Mouse (Mus musculus) intestine, postnatal 0 days (tissue): Measurements from ENCODE around the gene Nphp3. TPM values are rescaled to one million over a fixed set of nuclear protein-coding genes. Genes with fewer than 3 reads are reported as not detected.
A peak's percentile ranks its signal among the peaks of the same experiment; 100 is the strongest.

Experiments used
- ATAC-seq: fragments of 200-750 bp; cut with Nextera tagmentation; 2 replicates; pipeline ENCODE4 v1.8.0; 2017; ENCODE audit warnings: mild to moderate bottlenecking, moderate TSS enrichment, moderate library complexity
- H3K27ac ChIP-seq: fragments of 300-500 bp; sonication (generic); 2 replicates; pipeline ENCODE4 v1.5.1; 2014; ENCODE audit warnings: mild to moderate bottlenecking, low read depth, low read length, moderate library complexity
- H3K27me3 ChIP-seq: fragments of 300-500 bp; sonication (generic); replicated peaks from 2 replicates; pipeline ENCODE4 v1.6.1; 2014; ENCODE audit warnings: low read length, mixed read lengths; ENCODE audit not compliant: control insufficient read depth, insufficient read depth
- H3K36me3 ChIP-seq: fragments of 300-500 bp; sonication (generic); 2 replicates; pipeline ENCODE4 v1.6.1; 2014; ENCODE audit warnings: mild to moderate bottlenecking, moderate library complexity; ENCODE audit not compliant: control insufficient read depth, insufficient read depth
- H3K4me1 ChIP-seq: fragments of 300-500 bp; sonication (generic); replicated peaks from 2 replicates; pipeline ENCODE4 v1.6.1; 2014; ENCODE audit warnings: antibody characterized with exemption, low read length, mixed read lengths; ENCODE audit not compliant: control insufficient read depth, insufficient read depth
- H3K4me2 ChIP-seq: fragments of 300-500 bp; sonication (generic); replicated peaks from 2 replicates; pipeline ENCODE4 v1.6.1; 2014; ENCODE audit warnings: low read depth, mild to moderate bottlenecking, moderate library complexity
- H3K4me3 ChIP-seq: fragments of 300-500 bp; sonication (generic); 2 replicates; pipeline ENCODE4 v1.5.1; 2014; ENCODE audit warnings: low read depth, low read length
- H3K9ac ChIP-seq: fragments of 300-500 bp; sonication (generic); 2 replicates; pipeline ENCODE4 v1.6.1; 2014; ENCODE audit warnings: mild to moderate bottlenecking, low read depth, low read length
- H3K9me3 ChIP-seq: fragments of 300-500 bp; sonication (generic); 2 replicates; pipeline ENCODE4 v1.6.1; 2016; ENCODE audit warnings: mixed run types; ENCODE audit not compliant: control insufficient read depth
- CTCF ChIP-seq: sonication (generic); IDR thresholded peaks from 2 replicates; pipeline ENCODE4 v1.5.1; 2016; ENCODE audit warnings: low read depth, mild to moderate bottlenecking, control low read depth, antibody characterized with exemption, moderate library complexity
- WGBS: fragments of 180-500 bp; shearing (Covaris S2); extraction: QIAGEN DNeasy Blood & Tissue Kit; methylation state at CpG from one replicate; pipeline ENCODE4 v1.1.7; 2014; 5-methylcytosine and 5-hydroxymethylcytosine counted together
- polyA plus RNA-seq: library from polyadenylated mRNA; unstranded; fragments of >200 nt; fragmentation: Nextera tagmentation; extraction: Ambion mirVana; gene quantifications from 2 replicates; pipeline ENCODE4 v1.2.1, GENCODE M21; 2015

Nphp3 gene
- polyA plus RNA-seq, 1 experiment from 2014 or later: 0.96 TPM

GRCm38 (mm10) chr9:104051028-104051427, 48.7 kb downstream of the Nphp3 start:
- H3K27me3 ChIP-seq: no peaks in the 10 kb centered on the region
- no peak overlapping the region for H3K4me3 ChIP-seq
- peaks cover 87% of the 10 kb centered on the region for H3K36me3 ChIP-seq
- 95% methylated on average over 6 of the region's 6 CpGs for WGBS
- no peak overlapping the region for H3K4me2 ChIP-seq
- no peak overlapping the region for H3K9ac ChIP-seq
- ATAC-seq: no peak
- no peak for TF ChIP-seq CTCF
- H3K4me1 ChIP-seq: no peaks in the 10 kb centered on the region
- H3K9me3 ChIP-seq: no peaks in the 10 kb centered on the region
- no peak overlapping the region for H3K27ac ChIP-seq

DNA sequence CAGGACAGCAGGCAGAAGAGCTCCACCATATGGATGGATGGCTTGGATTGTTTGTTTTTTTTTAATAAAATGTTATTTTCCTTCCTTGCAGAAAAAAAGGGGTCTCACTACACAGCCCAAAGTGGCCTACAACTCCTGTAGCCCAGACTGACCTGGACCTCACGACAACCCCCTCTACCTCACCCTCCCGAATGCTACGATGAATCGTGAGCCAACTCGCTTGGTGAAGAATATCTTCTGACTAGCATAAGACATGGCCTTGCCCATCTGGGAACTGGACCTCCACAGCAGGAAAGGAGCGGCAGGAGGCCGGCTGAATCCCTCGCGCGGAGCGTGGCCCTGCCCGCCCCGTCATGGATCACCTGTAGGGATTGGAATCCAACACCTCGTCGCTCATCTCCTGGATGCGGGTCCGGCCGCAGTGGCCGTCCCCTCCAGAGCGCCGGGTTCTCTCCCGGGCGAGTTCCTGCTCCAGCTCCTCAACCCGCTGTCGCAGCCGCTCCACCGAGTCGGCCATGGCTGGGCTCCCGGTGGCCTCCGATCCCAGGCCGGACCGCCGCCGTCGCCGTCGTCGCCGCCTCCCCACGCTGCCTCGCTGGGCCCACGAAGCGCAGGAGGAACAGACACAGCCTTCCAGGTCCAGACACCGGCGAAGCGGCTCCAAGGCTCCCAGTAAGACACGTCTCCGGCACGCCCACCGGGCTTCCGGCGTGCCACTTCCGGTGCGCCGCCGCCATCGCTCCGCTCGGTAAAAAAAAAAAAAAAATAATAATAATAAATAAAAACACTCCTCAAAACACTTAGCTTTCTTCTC, 60.3 kb downstream of the Nphp3 start, which contains the start of gene Uba5:
Gene Uba5, minus strand, starts transcription at position 705 of the 814 bp plus-strand sequence.
- Histone ChIP-seq H3K4me3 (peak within 1 kb of the TSS; percentile 100), H3K36me3 (peaks cover 13% of the 10 kb centered on the region), H3K27me3 (no peaks in the 10 kb centered on the region), H3K4me2 (peak within 1 kb of the TSS; percentile 83), H3K9me3 (no peaks in the 10 kb centered on the region), H3K9ac (peak within 1 kb of the TSS; percentile 85), H3K27ac (peak within 1 kb of the TSS; percentile 82), H3K4me1 (peaks cover 6% of the 10 kb centered on the region)
- no peak for TF ChIP-seq CTCF
- peak; percentile 76 for ATAC-seq
- WGBS: under 1% methylated on average over 58 of the region's 59 CpGs

DNA sequence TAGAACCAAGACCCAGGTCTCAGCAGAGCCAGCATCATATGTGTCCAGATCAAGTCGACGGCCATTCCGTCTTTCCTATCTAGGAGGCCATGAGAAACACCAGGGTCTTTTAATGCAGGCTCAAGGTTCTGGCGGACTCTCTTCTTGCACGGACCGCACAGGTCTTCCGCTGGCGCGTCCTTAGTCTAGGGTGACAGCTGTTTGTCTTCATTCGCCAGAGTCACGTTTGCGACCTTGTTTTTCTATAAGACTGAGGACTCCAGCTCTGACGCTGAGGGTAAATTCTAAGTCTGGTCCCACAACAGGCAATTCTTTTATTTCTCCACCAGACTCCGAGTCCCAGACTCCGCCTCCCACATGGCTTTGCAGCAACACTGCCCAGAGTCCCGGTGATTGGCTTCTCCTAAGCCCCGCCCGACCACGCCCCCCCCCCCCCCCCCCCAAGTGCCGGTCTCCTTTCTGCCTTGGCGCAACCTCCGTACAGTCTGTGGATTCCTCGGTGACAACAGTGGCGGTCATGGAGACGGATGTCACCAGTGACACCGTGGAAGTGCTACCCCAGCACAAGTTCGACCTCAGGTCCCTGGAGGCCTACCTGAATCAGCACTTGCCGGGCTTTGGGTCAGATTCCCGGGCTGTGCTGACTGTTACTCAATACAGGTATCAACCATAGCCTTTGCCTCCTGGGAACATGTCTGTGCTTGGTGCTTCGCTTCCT, 61.1 kb downstream of the Nphp3 start, which contains the start of gene Acad11:
Gene Acad11, plus strand, starts transcription at position 134 of the 718 bp plus-strand sequence.
- no peak for TF ChIP-seq CTCF
- H3K27me3 ChIP-seq: no peaks in the 10 kb centered on the region
- peak within 1 kb of the TSS; percentile 82 for H3K27ac ChIP-seq
- peak; percentile 95 for ATAC-seq
- H3K4me3 ChIP-seq: peak within 1 kb of the TSS; percentile 100
- no peaks in the 10 kb centered on the region for H3K9me3 ChIP-seq
- WGBS: under 1% methylated on average over 30 of the region's 30 CpGs
- peak within 1 kb of the TSS; percentile 85 for H3K9ac ChIP-seq
- peak within 1 kb of the TSS; percentile 83 for H3K4me2 ChIP-seq
- peaks cover 6% of the 10 kb centered on the region; the same call in 1 of the 2 replicates for H3K36me3 ChIP-seq
- peaks cover 6% of the 10 kb centered on the region for H3K4me1 ChIP-seq

DNA sequence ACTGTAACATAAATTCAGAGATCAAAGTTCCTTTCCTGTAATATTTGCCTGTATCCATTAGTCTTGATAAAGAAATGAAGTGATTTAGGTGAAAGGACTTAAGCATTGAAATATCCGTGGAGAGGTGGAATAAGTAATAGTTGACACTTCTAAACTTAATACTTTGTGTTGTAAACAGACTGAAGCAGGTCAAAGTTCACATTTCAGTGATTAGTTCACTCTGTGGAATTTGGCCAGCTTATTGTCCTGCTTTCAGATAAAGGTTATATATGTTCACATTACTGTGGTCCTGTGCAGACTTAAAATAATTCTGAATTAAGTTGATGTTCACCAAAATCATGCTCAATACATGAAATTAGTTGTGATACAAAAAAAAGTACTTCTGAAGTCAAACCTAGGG, 62.2 kb downstream of the Nphp3 start:
- H3K9me3 ChIP-seq: no peaks in the 10 kb centered on the region

GRCm38 (mm10) chr9:104070241-104070640, 67.9 kb downstream of the Nphp3 start:
- H3K27ac ChIP-seq: no peak overlapping the region
- H3K9me3 ChIP-seq: no peaks in the 10 kb centered on the region
- no peak overlapping the region for H3K4me3 ChIP-seq
- ATAC-seq: no peak
- H3K9ac ChIP-seq: no peak overlapping the region
- no peaks in the 10 kb centered on the region; the same call in 1 of the 2 replicates for H3K4me1 ChIP-seq
- WGBS: 58% methylated on average over 4 of the region's 4 CpGs
- H3K36me3 ChIP-seq: peaks cover 10% of the 10 kb centered on the region; the same call in 1 of the 2 replicates
- TF ChIP-seq CTCF: no peak
- no peaks in the 10 kb centered on the region for H3K27me3 ChIP-seq
- H3K4me2 ChIP-seq: no peak overlapping the region

More for the DNA sequence above, 62.2 kb downstream of the Nphp3 start:
- no peak for TF ChIP-seq CTCF
- no peak overlapping the region for H3K9ac ChIP-seq
- WGBS: 18% methylated on average over 1 of the region's 1 CpGs
- ATAC-seq: no peak
- H3K27ac ChIP-seq: no peak overlapping the region; the same call in none of the 2 replicates
- H3K27me3 ChIP-seq: no peaks in the 10 kb centered on the region
- H3K36me3 ChIP-seq: peaks cover 3% of the 10 kb centered on the region; the same call in 1 of the 2 replicates
- H3K4me1 ChIP-seq: peaks cover 6% of the 10 kb centered on the region
- H3K4me2 ChIP-seq: peak overlapping the region; percentile 83
- H3K4me3 ChIP-seq: peak overlapping the region; percentile 100; the same call in 1 of the 2 replicates
